Mouse (Mus musculus): ENCODE measurements around the gene 1700086D15Rik.

DNA sequence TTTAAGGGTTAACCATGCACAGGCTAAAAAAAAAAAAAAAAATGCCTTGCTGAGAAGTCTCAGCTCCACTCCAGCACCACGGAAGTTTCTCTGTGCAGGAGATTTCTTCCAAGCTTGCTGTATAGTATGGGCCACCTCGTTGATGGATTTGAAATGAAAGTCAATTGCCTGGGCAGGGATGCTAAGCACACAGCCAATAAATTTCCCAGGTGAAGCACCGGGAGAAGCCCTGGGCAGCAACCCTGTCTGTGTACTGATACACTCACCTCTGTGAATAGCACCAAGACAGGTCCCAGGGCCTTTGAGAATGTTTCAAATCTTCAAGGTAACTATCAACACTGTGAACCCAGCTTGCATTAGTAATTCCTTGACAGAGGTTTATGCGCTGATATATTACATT is 47.6 kb downstream of the 1700086D15Rik start:
- TF ChIP-seq CTCF (IDR thresholded peaks at IDR 0.05; ENCODE audit: low read depth, low read length) (no peak), EP300 (IDR thresholded peaks at IDR 0.05; ENCODE audit: insufficient read depth, low read depth, low read length) (no peak), POLR2A (IDR thresholded peaks at IDR 0.05; ENCODE audit: insufficient read depth, low read length) (no peak)
